In the genomic region with DNA sequence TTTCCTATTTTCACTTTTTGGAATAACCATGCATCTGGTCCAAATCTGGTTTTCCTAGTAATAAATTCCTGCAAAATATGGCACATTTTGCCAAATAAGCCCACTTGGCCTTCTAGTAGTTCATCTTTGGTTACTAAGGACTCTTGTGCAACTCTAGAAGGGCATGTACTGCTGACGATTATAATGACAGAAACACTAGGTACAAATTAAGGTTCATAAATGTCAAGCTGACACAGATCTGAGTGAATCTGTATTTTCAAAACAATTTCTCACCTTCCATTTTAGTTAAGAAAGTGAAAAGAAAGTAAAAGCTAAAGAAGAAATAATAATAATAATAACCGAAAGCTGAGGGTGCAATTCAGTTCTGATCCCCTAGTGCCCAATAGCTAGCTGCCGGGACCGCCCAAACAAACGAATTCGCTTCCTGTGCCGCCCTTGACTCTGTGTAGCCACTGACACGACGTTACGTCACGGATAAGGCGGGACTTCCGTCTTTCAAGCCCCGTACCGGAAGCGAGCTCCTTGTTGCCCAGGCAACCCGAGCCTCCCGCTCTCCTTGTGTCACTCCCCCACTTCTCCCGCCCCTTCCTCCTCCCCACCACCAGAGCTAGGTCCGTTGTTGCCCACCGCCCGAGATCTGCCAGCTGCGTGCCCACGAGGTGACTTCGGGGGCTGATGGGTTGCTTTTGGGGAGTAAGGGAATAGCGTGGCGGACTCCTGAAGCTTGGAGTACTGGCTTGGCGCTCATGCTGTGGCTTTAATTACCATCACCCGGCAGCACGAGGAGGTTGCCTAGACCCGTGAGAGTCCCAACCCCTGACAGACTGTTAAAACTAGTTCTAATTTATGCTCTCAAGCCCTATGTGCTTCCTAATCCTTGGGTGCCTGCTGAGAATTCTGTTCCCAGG, we compare ENCODE assay signal across 8 mouse cellular contexts. TPM values are rescaled to one million over a fixed set of nuclear protein-coding genes. Genes with fewer than 3 reads are reported as not detected.
DNase-seq lines count a peak whose midpoint lies in the region; ATAC-seq and TF ChIP-seq lines count a peak whose summit lies in the region.

A gene (plus strand): TSS at position 563 of the 908 bp plus-strand sequence.

- no peaks in the 10 kb centered on the region for H3K9me3 ChIP-seq in forebrain, embryonic 10.5 days
- no peaks in the 10 kb centered on the region for H3K9me3 ChIP-seq in heart, embryonic 15.5 days (replicated peaks)
- H3K9me3 ChIP-seq in liver, embryonic 14.5 days (ENCODE audit: control insufficient read depth, low read length): no peaks in the 10 kb centered on the region
- no peaks in the 10 kb centered on the region for H3K9me3 ChIP-seq in neural tube, embryonic 11.5 days (ENCODE audit: control insufficient read depth, low read length)
- H3K9me3 ChIP-seq in stomach, postnatal 0 days (ENCODE audit: control insufficient read depth, low read length): no peaks in the 10 kb centered on the region

- peak within 1 kb of the TSS; percentile 54 for H3K9ac ChIP-seq in heart, embryonic 15.5 days
- peak within 1 kb of the TSS; percentile 70 for H3K9ac ChIP-seq in liver, embryonic 14.5 days (replicated peaks)
- peak within 1 kb of the TSS; percentile 53 for H3K9ac ChIP-seq in neural tube, embryonic 11.5 days (ENCODE audit: low read length)
- peak within 1 kb of the TSS; percentile 50 for H3K9ac ChIP-seq in stomach, postnatal 0 days (ENCODE audit: low read length)

- peak; percentile 97 for ATAC-seq in heart, embryonic 15.5 days (replicated peaks; ENCODE audit: insufficient number of reproducible peaks, insufficient read depth, low FRiP score, low read depth)
- peak; percentile 97 for ATAC-seq in liver, embryonic 14.5 days (ENCODE audit: insufficient read depth)
- peak; percentile 97 for ATAC-seq in neural tube, embryonic 11.5 days (ENCODE audit: insufficient read depth, low FRiP score, low TSS enrichment)
- peak; percentile 99 for ATAC-seq in stomach, postnatal 0 days (ENCODE audit: low FRiP score, low TSS enrichment)

- H3K36me3 ChIP-seq in forebrain, embryonic 10.5 days (replicated peaks): no peaks in the 10 kb centered on the region
- H3K36me3 ChIP-seq in heart, embryonic 15.5 days: no peaks in the 10 kb centered on the region
- no peaks in the 10 kb centered on the region for H3K36me3 ChIP-seq in liver, embryonic 14.5 days (replicated peaks; ENCODE audit: control insufficient read depth, insufficient read depth, low read depth)
- H3K36me3 ChIP-seq in neural tube, embryonic 11.5 days (ENCODE audit: control insufficient read depth, insufficient read depth, low read length): no peaks in the 10 kb centered on the region
- no peaks in the 10 kb centered on the region for H3K36me3 ChIP-seq in stomach, postnatal 0 days (ENCODE audit: control insufficient read depth, insufficient read depth, low read length)

- H3K4me3 ChIP-seq in forebrain, embryonic 10.5 days: peak within 1 kb of the TSS; percentile 58
- H3K4me3 ChIP-seq in heart, embryonic 15.5 days: peak within 1 kb of the TSS; percentile 64
- H3K4me3 ChIP-seq in liver, embryonic 14.5 days (ENCODE audit: insufficient read depth in 1 of 2, low read depth in 2 of 2, low read length in 2 of 2): peak within 1 kb of the TSS; percentile 72 to 99
- peak within 1 kb of the TSS; percentile 41 for H3K4me3 ChIP-seq in neural tube, embryonic 11.5 days (ENCODE audit: low read depth, low read length)
- H3K4me3 ChIP-seq in stomach, postnatal 0 days (ENCODE audit: low read depth, low read length): peak within 1 kb of the TSS; percentile 58

- H3K27me3 ChIP-seq in forebrain, embryonic 10.5 days (ENCODE audit: poor library complexity, severe bottlenecking): peaks cover 65% of the 10 kb centered on the region
- H3K27me3 ChIP-seq in heart, embryonic 15.5 days: no peaks in the 10 kb centered on the region
- H3K27me3 ChIP-seq in liver, embryonic 14.5 days (ENCODE audit: control insufficient read depth, insufficient read depth, low read length): no peaks in the 10 kb centered on the region
- H3K27me3 ChIP-seq in neural tube, embryonic 11.5 days (ENCODE audit: control insufficient read depth, insufficient read depth, low read length): no peaks in the 10 kb centered on the region
- no peaks in the 10 kb centered on the region for H3K27me3 ChIP-seq in stomach, postnatal 0 days (ENCODE audit: control insufficient read depth, insufficient read depth, low read length)

- H3K4me2 ChIP-seq in heart, embryonic 15.5 days: peak within 1 kb of the TSS; percentile 63
- peak within 1 kb of the TSS; percentile 74 for H3K4me2 ChIP-seq in liver, embryonic 14.5 days (ENCODE audit: low read depth)
- peak within 1 kb of the TSS; percentile 44 for H3K4me2 ChIP-seq in neural tube, embryonic 11.5 days (ENCODE audit: low read depth)
- peak within 1 kb of the TSS; percentile 52 for H3K4me2 ChIP-seq in stomach, postnatal 0 days (replicated peaks; ENCODE audit: low read depth)

- peak; percentile 47 for TF ChIP-seq CTCF in liver, embryonic 14.5 days (IDR thresholded peaks at IDR 0.05; ENCODE audit: low read depth)
- peak; percentile 29 for TF ChIP-seq CTCF in stomach, postnatal 0 days (IDR thresholded peaks at IDR 0.05; ENCODE audit: low read depth)

- peaks cover 16% of the 10 kb centered on the region for H3K4me1 ChIP-seq in forebrain, embryonic 10.5 days
- H3K4me1 ChIP-seq in heart, embryonic 15.5 days (replicated peaks): 0 out of 2 replicates have a peak, but pooled peaks cover 3% of the 10 kb centered on the region
- peaks cover 2 to 15% of the 10 kb centered on the region in 2 experiments for H3K4me1 ChIP-seq in liver, embryonic 14.5 days (replicated peaks; ENCODE audit: control insufficient read depth in 2 of 2, insufficient read depth in 2 of 2, low read length in 1 of 2)
- H3K4me1 ChIP-seq in neural tube, embryonic 11.5 days (ENCODE audit: control insufficient read depth, insufficient read depth, low read length): peaks cover 3% of the 10 kb centered on the region; the same call in 1 of the 2 replicates
- H3K4me1 ChIP-seq in stomach, postnatal 0 days (replicated peaks; ENCODE audit: control insufficient read depth, insufficient read depth): no peaks in the 10 kb centered on the region

- WGBS in forebrain, embryonic 10.5 days: 20% methylated on average over 31 of the region's 31 CpGs
- WGBS in heart, embryonic 15.5 days: 18% methylated on average over 29 of the region's 31 CpGs
- 12% methylated on average over 31 of the region's 31 CpGs for WGBS in liver, embryonic 14.5 days (ENCODE audit: insufficient replicate concordance)
- WGBS in neural tube, embryonic 11.5 days: 15% methylated on average over 31 of the region's 31 CpGs
- WGBS in stomach, postnatal 0 days: 16% methylated on average over 29 of the region's 31 CpGs

- peak; percentile 85 to 88 for DNase-seq in CD8-positive naive resting alpha-beta T cell, adult 2 months (ENCODE audit: low read depth in 2 of 2, low spot score in 2 of 2)
- peak; percentile 85 for DNase-seq in c-Kit-positive CD71-negative TER-119-negative erythroid progenitor cells, embryonic 14.5 days (ENCODE audit: low read depth)
- DNase-seq in forebrain, embryonic 10.5 days (ENCODE audit: extremely low spot score, low spot score): peak; percentile 90
- peak; percentile 96 to 97 for DNase-seq in kidney, postnatal 25 days
- DNase-seq in liver, embryonic 14.5 days (ENCODE audit: low read depth in 3 of 3, low spot score in 3 of 3): peak; percentile 90 to 92 (median 91)
- DNase-seq in neural tube, embryonic 11.5 days (ENCODE audit: low spot score): peak; percentile 92
- DNase-seq in stomach, postnatal 0 days (ENCODE audit: low spot score): peak; percentile 93

- TF ChIP-seq EP300 in liver, embryonic 14.5 days (IDR thresholded peaks at IDR 0.05; ENCODE audit: low read depth): no peak
- TF ChIP-seq EP300 in stomach, postnatal 0 days (optimal IDR thresholded peaks at IDR 0.05): no peak

- H3K27ac ChIP-seq in forebrain, embryonic 10.5 days: peak within 1 kb of the TSS; percentile 89
- peak within 1 kb of the TSS; percentile 43; the same call in 1 of the 2 replicates for H3K27ac ChIP-seq in heart, embryonic 15.5 days
- H3K27ac ChIP-seq in liver, embryonic 14.5 days: peak within 1 kb of the TSS; percentile 60
- H3K27ac ChIP-seq in neural tube, embryonic 11.5 days (ENCODE audit: low read depth, low read length): peak within 1 kb of the TSS; percentile 77
- peak within 1 kb of the TSS; percentile 35; the same call in 1 of the 2 replicates for H3K27ac ChIP-seq in stomach, postnatal 0 days (replicated peaks)

RNA-seq across cellular contexts. Expression of the gene that starts here (rescaled TPM):
- polyA plus RNA-seq in forebrain, embryonic 10.5 days (2016; fragmentation: Nextera tagmentation; extraction: Ambion mirVana): 16.8 and 18.3 TPM in 2 replicates
- polyA plus RNA-seq in heart, embryonic 15.5 days (2015; fragmentation: Nextera tagmentation; extraction: Ambion mirVana): 5.1 and 7.2 TPM in 2 replicates
- 5.2 and 5.8 TPM in 2 replicates for polyA plus RNA-seq in liver, embryonic 14.5 days (2012; rRNA removed)
- 6.4 and 7.0 TPM in 2 replicates for polyA plus RNA-seq in liver, embryonic 14.5 days (2014; fragmentation: Nextera tagmentation; extraction: Ambion mirVana)
- polyA plus RNA-seq in neural tube, embryonic 11.5 days (2014; fragmentation: Nextera tagmentation; extraction: Ambion mirVana): 15.0 and 15.4 TPM in 2 replicates
- polyA plus RNA-seq in stomach, postnatal 0 days (2015; fragmentation: Nextera tagmentation; extraction: Ambion mirVana): 4.0 and 4.2 TPM in 2 replicates

Comparison
In these comparisons a context has a peak if more than half of its experiments do, and no peak if none do; other contexts are left out.
1. Peak in every context shown above with its lines: DNase-seq, ATAC-seq, H3K4me3 ChIP-seq and H3K27ac ChIP-seq.
2. H3K27ac ChIP-seq: peak in every context shown above with its lines; median percentile 89 in forebrain, embryonic 10.5 days; 77 in neural tube, embryonic 11.5 days; 60 in liver, embryonic 14.5 days; 43 in heart, embryonic 15.5 days; 35 in stomach, postnatal 0 days.